Mouse (Mus musculus): ENCODE data around the gene Uhrf1bp1l.

DNA sequence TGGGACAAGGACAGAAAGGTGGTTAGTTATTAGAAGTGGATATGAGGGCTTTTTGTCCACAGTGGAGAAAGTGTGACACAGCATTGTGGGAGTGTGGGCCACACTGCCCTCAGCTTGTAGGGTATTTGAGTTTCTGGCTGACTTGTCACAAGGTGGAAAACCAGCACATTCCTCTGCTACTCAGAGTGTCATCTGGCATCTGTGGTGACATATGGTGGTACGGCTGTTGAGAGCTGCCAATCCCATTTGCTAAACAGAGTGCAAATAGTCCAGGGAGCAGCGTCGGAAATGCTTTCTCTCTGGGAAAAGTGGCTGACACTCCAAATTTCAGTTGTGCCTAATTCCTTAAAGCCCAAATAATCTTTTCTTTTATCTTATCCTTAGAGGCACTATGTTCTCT, 82.1 kb downstream of the Uhrf1bp1l start:
- TF ChIP-seq POLR2A (IDR thresholded peaks at IDR 0.05; ENCODE audit: low read depth, low read length), result no peak
- TF ChIP-seq CTCF (IDR thresholded peaks at IDR 0.05; ENCODE audit: extremely low read depth, insufficient read depth, insufficient read length, insufficient replicate concordance), result no peak
